Mouse (Mus musculus): ENCODE results near the gene Tmf1. TPM values are rescaled to one million over a fixed set of nuclear protein-coding genes. Genes with fewer than 3 reads are reported as not detected.

The Tmf1 gene
- polyA plus RNA-seq, 1 experiment from 2014 or later: 30.7 TPM

GRCm38 (mm10) chr6:97141811-97142210, 37.1 kb downstream of the Tmf1 start:
- no peaks in the 10 kb centered on the region for H3K27me3 ChIP-seq (ENCODE audit: control insufficient read depth, insufficient read depth, low read length)
- H3K4me1 ChIP-seq (replicated peaks; ENCODE audit: control insufficient read depth, insufficient read depth, low read length): no peaks in the 10 kb centered on the region
- no peak overlapping the region for H3K4me2 ChIP-seq (ENCODE audit: low read depth, low read length, severe bottlenecking)
- DNase-seq (ENCODE audit: low spot score) (no peak), ATAC-seq (replicated peaks; ENCODE audit: low FRiP score) (no peak)
- H3K36me3 ChIP-seq (ENCODE audit: control insufficient read depth, insufficient read depth, low read length): no peaks in the 10 kb centered on the region
- no peak overlapping the region for H3K9ac ChIP-seq (ENCODE audit: low read length)
- H3K27ac ChIP-seq (ENCODE audit: low read depth, low read length): no peak overlapping the region
- H3K9me3 ChIP-seq (ENCODE audit: control insufficient read depth, low read length): no peaks in the 10 kb centered on the region
- no peak overlapping the region for H3K4me3 ChIP-seq (ENCODE audit: low read depth, low read length)
- WGBS: 86% methylated on average over 7 of the region's 7 CpGs

- no peak for DNase-seq (ENCODE audit: low spot score)
- no peak for ATAC-seq (replicated peaks; ENCODE audit: low FRiP score)
- H3K4me3 ChIP-seq (ENCODE audit: low read depth, low read length): no peak overlapping the region
These were observed 46.1 kb downstream of the Tmf1 start for GRCm38 (mm10) chr6:97132707-97133303.

GRCm38 (mm10) chr6:97131808-97132207, 47.1 kb downstream of the Tmf1 start:
- no peak overlapping the region for H3K27ac ChIP-seq (ENCODE audit: low read depth, low read length)
- H3K4me3 ChIP-seq (ENCODE audit: low read depth, low read length): no peak overlapping the region
- H3K4me2 ChIP-seq (ENCODE audit: low read depth, low read length, severe bottlenecking): no peak overlapping the region
- H3K27me3 ChIP-seq (ENCODE audit: control insufficient read depth, insufficient read depth, low read length): no peaks in the 10 kb centered on the region
- H3K9ac ChIP-seq (ENCODE audit: low read length): no peak overlapping the region
- DNase-seq (ENCODE audit: low spot score): no peak
- ATAC-seq (replicated peaks; ENCODE audit: low FRiP score): no peak
- WGBS: 77% methylated on average over 4 of the region's 4 CpGs
- H3K4me1 ChIP-seq (replicated peaks; ENCODE audit: control insufficient read depth, insufficient read depth, low read length): no peaks in the 10 kb centered on the region
- no peaks in the 10 kb centered on the region for H3K9me3 ChIP-seq (ENCODE audit: control insufficient read depth, low read length)
- no peaks in the 10 kb centered on the region for H3K36me3 ChIP-seq (ENCODE audit: control insufficient read depth, insufficient read depth, low read length)

More at GRCm38 (mm10) chr6:97132707-97133303, 46.1 kb downstream of the Tmf1 start:
- Histone ChIP-seq H3K9ac (ENCODE audit: low read length) (no peak overlapping the region), H3K4me2 (ENCODE audit: low read depth, low read length, severe bottlenecking) (no peak overlapping the region), H3K27ac (ENCODE audit: low read depth, low read length) (no peak overlapping the region), H3K36me3 (ENCODE audit: control insufficient read depth, insufficient read depth, low read length) (no peaks in the 10 kb centered on the region), H3K27me3 (ENCODE audit: control insufficient read depth, insufficient read depth, low read length) (no peaks in the 10 kb centered on the region), H3K9me3 (ENCODE audit: control insufficient read depth, low read length) (no peaks in the 10 kb centered on the region), H3K4me1 (replicated peaks; ENCODE audit: control insufficient read depth, insufficient read depth, low read length) (no peaks in the 10 kb centered on the region)
- 89% methylated on average over 5 of the region's 5 CpGs for WGBS

GRCm38 (mm10) chr6:97130979-97131378, 47.9 kb downstream of the Tmf1 start:
- no peaks in the 10 kb centered on the region for H3K4me1 ChIP-seq (replicated peaks; ENCODE audit: control insufficient read depth, insufficient read depth, low read length)
- no peaks in the 10 kb centered on the region for H3K27me3 ChIP-seq (ENCODE audit: control insufficient read depth, insufficient read depth, low read length)
- no peak overlapping the region for H3K4me2 ChIP-seq (ENCODE audit: low read depth, low read length, severe bottlenecking)
- no peaks in the 10 kb centered on the region for H3K36me3 ChIP-seq (ENCODE audit: control insufficient read depth, insufficient read depth, low read length)
- no peak overlapping the region for H3K27ac ChIP-seq (ENCODE audit: low read depth, low read length)
- H3K9me3 ChIP-seq (ENCODE audit: control insufficient read depth, low read length): no peaks in the 10 kb centered on the region
- no peak overlapping the region for H3K9ac ChIP-seq (ENCODE audit: low read length)
- DNase-seq (ENCODE audit: low spot score) (no peak), ATAC-seq (replicated peaks; ENCODE audit: low FRiP score) (no peak)
- WGBS: 67% methylated on average over 5 of the region's 5 CpGs
- H3K4me3 ChIP-seq (ENCODE audit: low read depth, low read length): no peak overlapping the region

- ATAC-seq (replicated peaks; ENCODE audit: low FRiP score) (no peak), DNase-seq (ENCODE audit: low spot score) (no peak)
- no peak overlapping the region for H3K4me3 ChIP-seq (ENCODE audit: low read depth, low read length)
- H3K27ac ChIP-seq (ENCODE audit: low read depth, low read length): no peak overlapping the region
- H3K9ac ChIP-seq (ENCODE audit: low read length): no peak overlapping the region
- no peaks in the 10 kb centered on the region for H3K36me3 ChIP-seq (ENCODE audit: control insufficient read depth, insufficient read depth, low read length)
- no peaks in the 10 kb centered on the region for H3K27me3 ChIP-seq (ENCODE audit: control insufficient read depth, insufficient read depth, low read length)
- no peak overlapping the region for H3K4me2 ChIP-seq (ENCODE audit: low read depth, low read length, severe bottlenecking)
- no peaks in the 10 kb centered on the region for H3K9me3 ChIP-seq (ENCODE audit: control insufficient read depth, low read length)
- no peaks in the 10 kb centered on the region for H3K4me1 ChIP-seq (replicated peaks; ENCODE audit: control insufficient read depth, insufficient read depth, low read length)
- 87% methylated on average over 10 of the region's 10 CpGs for WGBS
These were observed 54.4 kb downstream of the Tmf1 start for GRCm38 (mm10) chr6:97124336-97125010.

GRCm38 (mm10) chr6:97120922-97121321, 58.0 kb downstream of the Tmf1 start:
- H3K36me3 ChIP-seq (ENCODE audit: control insufficient read depth, insufficient read depth, low read length): no peaks in the 10 kb centered on the region
- H3K9ac ChIP-seq (ENCODE audit: low read length): no peak overlapping the region
- no peaks in the 10 kb centered on the region for H3K27me3 ChIP-seq (ENCODE audit: control insufficient read depth, insufficient read depth, low read length)
- H3K27ac ChIP-seq (ENCODE audit: low read depth, low read length): no peak overlapping the region
- H3K9me3 ChIP-seq (ENCODE audit: control insufficient read depth, low read length): no peaks in the 10 kb centered on the region
- H3K4me3 ChIP-seq (ENCODE audit: low read depth, low read length): no peak overlapping the region
- ATAC-seq (replicated peaks; ENCODE audit: low FRiP score) (no peak), DNase-seq (ENCODE audit: low spot score) (no peak)
- no peak overlapping the region for H3K4me2 ChIP-seq (ENCODE audit: low read depth, low read length, severe bottlenecking)
- 82% methylated on average over 4 of the region's 4 CpGs for WGBS
- H3K4me1 ChIP-seq (replicated peaks; ENCODE audit: control insufficient read depth, insufficient read depth, low read length): no peaks in the 10 kb centered on the region

- Histone ChIP-seq H3K9me3 (ENCODE audit: control insufficient read depth, low read length) (no peaks in the 10 kb centered on the region), H3K4me2 (ENCODE audit: low read depth, low read length, severe bottlenecking) (no peak overlapping the region), H3K27ac (ENCODE audit: low read depth, low read length) (no peak overlapping the region), H3K36me3 (ENCODE audit: control insufficient read depth, insufficient read depth, low read length) (no peaks in the 10 kb centered on the region), H3K4me1 (replicated peaks; ENCODE audit: control insufficient read depth, insufficient read depth, low read length) (no peaks in the 10 kb centered on the region), H3K27me3 (ENCODE audit: control insufficient read depth, insufficient read depth, low read length) (no peaks in the 10 kb centered on the region), H3K4me3 (ENCODE audit: low read depth, low read length) (no peak overlapping the region), H3K9ac (ENCODE audit: low read length) (no peak overlapping the region)
- DNase-seq (ENCODE audit: low spot score) (no peak), ATAC-seq (replicated peaks; ENCODE audit: low FRiP score) (no peak)
- WGBS: 85% methylated on average over 3 of the region's 3 CpGs
These were observed 60.6 kb downstream of the Tmf1 start for GRCm38 (mm10) chr6:97118327-97118726.

- ATAC-seq (replicated peaks; ENCODE audit: low FRiP score) (no peak), DNase-seq (ENCODE audit: low spot score) (no peak)
- H3K9ac ChIP-seq (ENCODE audit: low read length): no peak overlapping the region
- no peak overlapping the region for H3K4me3 ChIP-seq (ENCODE audit: low read depth, low read length)
- WGBS: 85% methylated on average over 5 of the region's 5 CpGs
- H3K4me1 ChIP-seq (replicated peaks; ENCODE audit: control insufficient read depth, insufficient read depth, low read length): no peaks in the 10 kb centered on the region
- no peaks in the 10 kb centered on the region for H3K36me3 ChIP-seq (ENCODE audit: control insufficient read depth, insufficient read depth, low read length)
- H3K27ac ChIP-seq (ENCODE audit: low read depth, low read length): no peak overlapping the region
- no peak overlapping the region for H3K4me2 ChIP-seq (ENCODE audit: low read depth, low read length, severe bottlenecking)
- H3K9me3 ChIP-seq (ENCODE audit: control insufficient read depth, low read length): no peaks in the 10 kb centered on the region
- no peaks in the 10 kb centered on the region for H3K27me3 ChIP-seq (ENCODE audit: control insufficient read depth, insufficient read depth, low read length)
These were observed 62.0 kb downstream of the Tmf1 start for GRCm38 (mm10) chr6:97116896-97117295.

- H3K27ac ChIP-seq (ENCODE audit: low read depth, low read length): no peak overlapping the region
- no peak overlapping the region for H3K9ac ChIP-seq (ENCODE audit: low read length)
- 52% methylated on average over 3 of the region's 3 CpGs for WGBS
- no peaks in the 10 kb centered on the region for H3K4me1 ChIP-seq (replicated peaks; ENCODE audit: control insufficient read depth, insufficient read depth, low read length)
- H3K36me3 ChIP-seq (ENCODE audit: control insufficient read depth, insufficient read depth, low read length): no peaks in the 10 kb centered on the region
- H3K4me2 ChIP-seq (ENCODE audit: low read depth, low read length, severe bottlenecking): no peak overlapping the region
- ATAC-seq (replicated peaks; ENCODE audit: low FRiP score) (no peak), DNase-seq (ENCODE audit: low spot score) (no peak)
- H3K27me3 ChIP-seq (ENCODE audit: control insufficient read depth, insufficient read depth, low read length): no peaks in the 10 kb centered on the region
- H3K9me3 ChIP-seq (ENCODE audit: control insufficient read depth, low read length): no peaks in the 10 kb centered on the region
- no peak overlapping the region for H3K4me3 ChIP-seq (ENCODE audit: low read depth, low read length)
These were observed 64.1 kb downstream of the Tmf1 start for GRCm38 (mm10) chr6:97114821-97115220.
